Mouse (Mus musculus) WW6 (cell line): ENCODE data around the gene Esyt2.

Experiments used
- DNase-seq: peaks from one replicate; pipeline ENCODE4 v3.0.0-alpha.2; 2013; ENCODE audit warnings: low read depth, low spot score

Gene Esyt2

GRCm38 (mm10) chr12:116362091-116362490 lies 81.1 kb downstream of the Esyt2 start:
- no peak for DNase-seq

- no peak for DNase-seq
These were observed 85.9 kb downstream of the Esyt2 start for GRCm38 (mm10) chr12:116366900-116367299.

- no peak for DNase-seq
These were observed 86.3 kb downstream of the Esyt2 start for GRCm38 (mm10) chr12:116367346-116367745.

GRCm38 (mm10) chr12:116368857-116369256 lies 87.9 kb downstream of the Esyt2 start:
- DNase-seq, result no peak

DNA sequence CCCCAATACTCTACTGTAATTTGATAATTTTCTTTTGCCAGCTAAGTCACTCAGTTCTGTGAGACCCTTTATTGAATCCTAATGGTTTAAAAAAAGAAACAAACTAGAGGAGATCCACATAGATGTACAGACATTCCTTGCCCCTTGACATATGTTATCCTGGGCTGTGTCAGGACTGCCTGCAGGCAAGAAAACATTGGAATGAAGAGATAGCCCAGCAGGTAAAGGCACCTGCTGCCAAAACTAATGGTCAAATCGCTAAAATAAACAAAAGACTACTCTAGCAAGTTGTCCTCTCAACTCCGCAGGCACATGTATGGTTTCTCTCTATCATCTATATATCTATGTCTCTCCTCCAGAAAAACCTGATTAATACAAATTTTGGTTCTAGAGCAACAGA lies 102.1 kb downstream of the Esyt2 start:
- DNase-seq, result no peak

GRCm38 (mm10) chr12:116383995-116384394 lies 103.0 kb downstream of the Esyt2 start:
- no peak for DNase-seq

GRCm38 (mm10) chr12:116386802-116387201 lies 105.8 kb downstream of the Esyt2 start:
- no peak for DNase-seq

DNA sequence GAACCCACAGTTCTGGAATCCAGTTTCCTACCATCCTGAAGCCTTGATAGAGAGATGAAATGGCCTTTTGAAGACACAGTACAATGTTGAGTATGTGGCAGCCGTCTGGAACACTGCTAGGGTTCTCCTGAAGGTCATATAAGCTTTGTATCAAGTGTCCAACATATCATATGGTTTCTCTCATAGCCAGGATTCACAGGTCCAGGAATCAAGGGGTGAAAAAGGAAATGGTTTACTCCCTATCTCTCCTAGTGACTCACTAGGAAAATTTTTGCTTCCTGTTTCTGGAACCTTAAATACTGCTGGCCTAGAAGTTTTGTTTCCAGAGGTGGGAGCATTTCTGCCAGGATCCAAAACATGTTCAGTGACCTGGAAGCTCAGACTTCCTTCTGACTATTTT lies 108.9 kb downstream of the Esyt2 start:
- DNase-seq, result no peak

- DNase-seq, result no peak
These were observed 113.3 kb downstream of the Esyt2 start for GRCm38 (mm10) chr12:116394327-116394726.

DNA sequence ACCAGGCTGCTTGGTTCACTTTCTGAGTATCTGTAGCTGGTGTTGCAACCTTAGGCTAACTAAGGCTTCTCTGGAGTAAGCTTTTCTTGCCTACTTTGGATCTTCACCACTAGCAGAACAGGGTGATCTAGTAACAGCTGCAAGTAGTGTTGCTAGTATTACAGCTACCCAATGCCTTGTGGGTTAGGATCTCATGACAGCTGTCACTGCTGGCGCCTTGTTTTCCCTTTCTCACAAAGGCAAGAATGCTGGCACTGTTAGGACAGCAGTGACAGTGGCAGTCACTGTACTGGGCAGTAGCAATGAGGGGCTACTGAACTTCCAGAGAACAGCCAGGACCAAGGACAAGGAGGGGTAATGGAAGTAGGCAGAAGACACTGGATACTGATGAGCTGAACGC lies 114.3 kb downstream of the Esyt2 start:
- no peak for DNase-seq

GRCm38 (mm10) chr12:116396072-116396695 lies 115.2 kb downstream of the Esyt2 start:
- DNase-seq, result no peak

GRCm38 (mm10) chr12:116404012-116404679 lies 123.2 kb downstream of the Esyt2 start:
- DNase-seq, result no peak

- DNase-seq, result peak; percentile 97
These were observed 124.2 kb downstream of the Esyt2 start, which contains the start of gene Ncapg2 for GRCm38 (mm10) chr12:116405045-116405835. Gene Ncapg2, plus strand, starts transcription at chr12:116405402.

- no peak for DNase-seq
These were observed 124.8 kb downstream of the Esyt2 start for GRCm38 (mm10) chr12:116405836-116406155.

DNA sequence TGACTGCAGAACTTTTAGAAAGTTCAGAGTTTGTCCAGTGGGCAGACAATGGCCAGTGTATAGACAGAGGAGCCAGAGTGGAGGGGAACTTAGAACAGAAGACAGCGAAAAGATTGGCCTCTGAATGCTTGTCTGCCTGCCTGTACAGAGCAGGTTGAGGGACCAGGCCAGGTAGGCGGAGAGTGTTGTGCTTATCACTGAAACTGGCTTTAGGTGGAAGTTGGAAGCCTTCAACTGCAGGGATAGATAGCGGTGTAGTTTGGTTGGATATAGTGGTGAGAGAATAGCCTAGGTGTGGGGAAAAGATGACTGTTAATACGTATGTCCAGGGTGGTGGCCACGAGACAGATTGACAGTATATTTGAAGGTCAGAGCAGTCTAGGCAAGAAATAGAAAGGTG lies 126.9 kb downstream of the Esyt2 start:
- no peak for DNase-seq

GRCm38 (mm10) chr12:116414941-116415340 lies 133.9 kb downstream of the Esyt2 start:
- no peak for DNase-seq

DNA sequence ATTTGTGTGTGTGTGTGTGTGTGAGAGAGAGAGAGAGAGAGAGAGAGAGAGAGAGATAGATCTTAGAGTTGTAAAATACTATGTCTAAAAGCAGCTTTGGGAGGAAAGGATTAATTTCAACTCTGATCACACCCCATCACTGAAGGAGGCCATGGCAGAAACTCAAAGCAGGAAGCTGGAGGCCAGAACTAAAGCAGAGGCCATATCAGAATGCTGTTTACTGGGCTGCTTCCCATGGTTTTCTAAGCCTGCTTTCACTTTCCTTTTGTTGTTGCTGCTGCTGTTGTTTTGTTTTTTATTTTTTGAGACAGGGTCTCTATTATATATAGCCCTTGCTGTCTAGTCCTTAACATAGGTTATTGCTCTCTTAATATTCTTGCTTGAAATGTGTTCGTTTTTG lies 135.5 kb downstream of the Esyt2 start:
- no peak for DNase-seq

GRCm38 (mm10) chr12:116421656-116422055 lies 140.7 kb downstream of the Esyt2 start:
- DNase-seq, result no peak

DNA sequence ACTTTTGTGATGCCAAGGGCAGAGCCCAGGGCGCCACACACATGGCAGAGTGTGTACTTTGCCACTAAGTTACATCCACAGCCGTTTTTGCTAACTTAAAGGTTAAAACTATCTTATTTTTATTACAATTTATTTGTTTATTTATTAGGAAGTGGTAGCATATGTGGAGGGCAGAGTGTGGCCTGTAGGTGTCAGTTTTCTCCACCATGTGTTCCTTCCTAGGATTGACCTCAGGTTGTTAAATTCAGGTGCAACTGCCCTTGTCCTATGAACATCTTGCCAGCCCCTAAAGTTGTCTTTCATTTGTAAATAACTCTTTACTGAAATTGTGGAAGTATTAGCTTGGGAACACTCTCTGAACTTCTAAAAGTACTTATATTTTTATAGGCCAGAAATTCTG lies 144.4 kb downstream of the Esyt2 start:
- DNase-seq, result no peak

DNA sequence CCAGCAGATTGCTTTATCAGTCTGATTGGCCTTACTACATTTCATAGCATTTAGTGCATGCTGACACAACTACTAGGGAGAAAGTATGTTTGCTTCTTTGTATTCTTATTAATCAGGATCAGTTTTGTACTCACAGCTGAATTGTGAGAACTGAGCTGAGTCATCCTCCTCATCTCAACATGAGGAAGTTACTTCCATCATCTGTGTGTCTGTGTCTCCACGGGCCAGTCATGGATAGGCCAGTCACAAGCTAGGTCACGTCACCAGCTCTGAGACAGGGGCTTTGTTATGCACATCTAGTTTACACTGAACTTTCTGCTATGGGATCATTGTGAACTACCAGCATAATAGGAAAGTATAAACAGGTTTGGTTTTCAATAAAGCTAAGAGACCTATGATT lies 152.7 kb downstream of the Esyt2 start:
- DNase-seq, result no peak

GRCm38 (mm10) chr12:116435232-116435631 lies 154.2 kb downstream of the Esyt2 start:
- no peak for DNase-seq

- DNase-seq, result no peak
These were observed 155.1 kb downstream of the Esyt2 start for GRCm38 (mm10) chr12:116436125-116436524.

GRCm38 (mm10) chr12:116438591-116438990 lies 157.6 kb downstream of the Esyt2 start:
- no peak for DNase-seq
